Mouse (Mus musculus) urinary bladder, adult 18-20 months (tissue): ENCODE data around the gene Mettl7a2.
"Not testable (repeated sequence)": the region's sequence is repeated elsewhere in the genome, so short reads cannot be mapped to it uniquely, and the experiment has no call there.

Experiments
- DNase-seq, 2 experiments: peaks; one replicate each; pipeline ENCODE4 v3.0.0; 2022; ENCODE audit warnings: low spot score in 2 of 2, mixed read lengths in 2 of 2

Gene Mettl7a2

DNA sequence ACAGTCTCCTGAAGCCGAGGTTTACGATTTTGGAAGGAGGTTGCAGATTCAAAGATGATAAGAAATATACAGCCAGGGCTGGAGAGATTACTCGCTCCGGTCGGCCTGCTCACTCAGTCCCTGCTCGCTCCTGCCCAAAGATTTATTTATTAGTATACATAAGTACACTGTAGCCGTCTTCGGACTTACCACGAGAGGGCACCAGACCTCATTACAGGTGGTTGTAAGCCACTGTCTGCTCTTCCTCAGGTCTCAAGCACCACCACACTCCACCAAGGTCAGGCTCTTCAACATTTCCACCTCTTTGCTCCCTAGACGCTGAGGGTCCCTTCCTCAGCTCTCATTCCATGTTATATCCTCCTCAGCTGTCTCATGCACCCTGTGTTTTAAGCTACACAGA lies 15.2 kb upstream of the Mettl7a2 start:
- peak in 1 of 2 experiments; percentile 45 for DNase-seq

DNA sequence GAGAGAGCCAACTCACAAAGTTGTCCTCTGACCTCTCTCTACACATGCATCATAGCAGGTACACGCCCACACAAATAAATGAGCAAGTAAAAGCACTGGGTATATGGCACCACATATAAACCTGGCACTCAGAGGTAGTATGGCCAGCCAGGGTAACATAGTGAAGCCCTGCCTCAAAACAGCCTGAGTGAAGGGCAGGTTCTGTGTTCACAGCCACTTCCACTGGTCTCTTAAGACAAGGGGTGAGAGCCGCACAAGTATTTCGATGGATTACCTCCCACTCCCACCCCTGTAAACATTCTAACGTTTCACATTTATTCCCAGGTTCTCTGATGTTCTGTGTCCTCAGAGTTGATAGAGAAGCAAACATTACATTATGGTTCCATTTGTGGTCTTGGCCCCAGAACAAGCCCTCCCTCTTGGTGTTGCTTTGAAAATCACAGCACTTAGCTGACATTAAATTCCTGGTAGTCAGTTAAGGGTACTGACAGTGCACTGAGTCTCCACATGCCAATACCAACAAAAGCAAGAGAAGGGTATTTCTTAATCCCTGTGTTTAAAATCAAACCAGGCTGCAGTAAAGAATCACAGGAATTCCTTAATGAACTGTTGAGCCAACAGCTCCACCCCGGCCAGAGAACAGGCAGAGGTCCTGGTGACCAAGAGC lies 11.6 kb upstream of the Mettl7a2 start:
- not testable (repeated sequence) for DNase-seq

- no peak for DNase-seq
Measured at GRCm38 (mm10) chr15:100345484-100345883, 7.5 kb upstream of the Mettl7a2 start.

- DNase-seq = no peak
Measured at GRCm38 (mm10) chr15:100346761-100347160, 6.2 kb upstream of the Mettl7a2 start.

DNA sequence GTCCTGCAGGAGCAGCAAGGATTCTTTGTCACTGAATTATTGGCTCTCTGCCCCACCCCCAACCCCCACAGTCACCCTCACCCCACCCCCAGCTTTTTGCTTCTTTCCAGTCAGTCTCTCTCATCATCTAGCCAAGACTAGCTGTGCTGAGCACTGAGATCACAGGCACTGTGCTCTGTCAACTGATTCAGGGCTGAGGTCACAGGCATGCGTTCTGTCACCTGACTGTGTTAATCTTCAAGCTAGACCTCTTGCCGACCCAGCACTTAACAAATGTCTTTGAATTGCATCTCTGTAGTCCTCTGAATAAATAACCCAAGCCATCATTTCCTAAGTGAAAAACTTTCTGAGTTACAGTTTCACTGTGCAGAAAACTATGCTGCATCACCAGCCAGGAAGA lies 3.5 kb upstream of the Mettl7a2 start:
- DNase-seq = no peak

GRCm38 (mm10) chr15:100351501-100352060 lies 1.4 kb upstream of the Mettl7a2 start:
- no peak for DNase-seq

GRCm38 (mm10) chr15:100353399-100353798 lies 399 bp downstream of the Mettl7a2 start:
- DNase-seq = not testable (repeated sequence)

DNA sequence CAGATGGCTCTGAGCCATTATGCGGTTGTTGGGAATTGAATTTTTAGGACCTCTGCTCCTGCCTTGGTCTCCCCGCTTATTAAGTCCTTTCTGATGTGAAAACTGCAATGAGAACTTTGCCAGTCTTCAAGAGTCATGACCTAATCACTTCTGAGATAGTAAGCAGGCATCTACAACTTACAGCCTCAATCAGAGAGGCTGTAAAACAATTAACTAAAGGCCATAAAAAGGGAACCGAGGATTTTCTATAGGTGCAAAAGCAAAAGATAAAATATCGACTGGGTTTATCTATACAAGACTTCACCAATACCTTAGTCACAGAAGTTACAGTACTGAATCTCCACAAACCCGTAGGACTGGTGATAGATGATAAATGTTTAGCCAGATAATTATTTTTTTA lies 2.9 kb downstream of the Mettl7a2 start:
- DNase-seq = no peak

DNA sequence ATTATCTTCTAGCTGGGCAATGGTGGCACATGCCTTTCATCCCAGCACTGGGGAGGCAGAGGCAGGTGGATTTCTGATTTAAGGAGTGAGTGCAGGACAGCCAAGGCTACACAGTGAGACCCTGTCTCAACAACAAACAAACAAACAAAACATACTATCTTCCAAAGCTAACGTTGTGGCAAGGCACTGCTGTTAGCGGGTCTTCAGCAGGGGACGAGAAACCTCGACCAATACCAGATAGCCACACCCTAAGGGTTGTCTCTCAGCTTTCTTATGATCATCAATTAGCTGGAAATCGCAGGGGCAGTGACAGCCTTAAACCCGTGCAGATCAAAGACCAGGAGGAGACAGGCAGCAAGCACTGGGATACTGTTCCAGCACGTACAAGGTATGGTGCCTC lies 11.2 kb downstream of the Mettl7a2 start, which contains the start of gene Higd1c:
Higd1c (plus strand) TSS at position 301 of the 400 bp plus-strand sequence.
- no peak for DNase-seq

GRCm38 (mm10) chr15:100365967-100366366 lies 13.0 kb downstream of the Mettl7a2 start:
- DNase-seq = not testable (repeated sequence)

DNA sequence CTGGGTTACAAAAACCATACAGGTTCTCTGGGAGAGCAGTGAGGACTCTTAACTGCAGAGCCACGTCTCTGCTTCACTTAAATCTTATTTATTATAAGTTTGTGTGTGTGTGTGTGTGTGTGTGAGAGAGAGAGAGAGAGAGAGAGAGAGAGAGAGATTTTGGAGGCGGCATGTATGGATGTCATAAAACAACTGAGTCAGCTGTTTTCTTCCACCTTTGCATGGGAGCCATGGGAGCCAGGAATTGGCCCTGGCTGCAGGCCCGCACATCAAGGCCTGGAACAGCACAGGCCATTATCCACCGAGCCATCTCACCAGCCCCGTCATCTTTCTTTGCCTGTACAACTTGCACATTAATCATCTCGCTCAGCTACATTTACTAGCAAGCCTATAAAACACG lies 14.1 kb downstream of the Mettl7a2 start:
- DNase-seq = no peak

GRCm38 (mm10) chr15:100375066-100375465 lies 22.1 kb downstream of the Mettl7a2 start:
- peak; percentile 27 to 50 for DNase-seq

- DNase-seq = not testable (repeated sequence)
Measured at GRCm38 (mm10) chr15:100377847-100378505, 25.0 kb downstream of the Mettl7a2 start.

DNA sequence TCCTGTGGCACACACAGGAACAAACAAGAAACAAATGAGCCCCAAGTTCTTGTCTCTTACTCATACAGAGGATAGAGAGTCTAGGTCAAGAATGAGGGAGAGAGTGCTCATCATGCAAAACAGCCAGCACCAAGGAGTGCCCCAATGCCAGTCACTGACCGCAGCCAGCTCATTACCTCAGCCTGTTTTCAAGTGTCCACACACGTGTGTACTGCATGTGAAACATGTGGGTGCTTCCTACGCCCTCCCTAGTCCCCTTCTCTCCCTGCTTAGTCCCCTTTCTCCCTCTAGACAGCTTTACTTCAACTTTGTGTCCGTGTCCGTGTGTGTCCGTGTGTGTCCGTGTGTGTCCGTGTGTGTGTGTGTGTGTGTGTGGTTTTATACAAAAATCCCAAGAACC lies 26.7 kb downstream of the Mettl7a2 start:
- no peak for DNase-seq

GRCm38 (mm10) chr15:100380104-100380503 lies 27.1 kb downstream of the Mettl7a2 start:
- DNase-seq = no peak

- no peak for DNase-seq
Measured at GRCm38 (mm10) chr15:100385705-100386104, 32.7 kb downstream of the Mettl7a2 start.

DNA sequence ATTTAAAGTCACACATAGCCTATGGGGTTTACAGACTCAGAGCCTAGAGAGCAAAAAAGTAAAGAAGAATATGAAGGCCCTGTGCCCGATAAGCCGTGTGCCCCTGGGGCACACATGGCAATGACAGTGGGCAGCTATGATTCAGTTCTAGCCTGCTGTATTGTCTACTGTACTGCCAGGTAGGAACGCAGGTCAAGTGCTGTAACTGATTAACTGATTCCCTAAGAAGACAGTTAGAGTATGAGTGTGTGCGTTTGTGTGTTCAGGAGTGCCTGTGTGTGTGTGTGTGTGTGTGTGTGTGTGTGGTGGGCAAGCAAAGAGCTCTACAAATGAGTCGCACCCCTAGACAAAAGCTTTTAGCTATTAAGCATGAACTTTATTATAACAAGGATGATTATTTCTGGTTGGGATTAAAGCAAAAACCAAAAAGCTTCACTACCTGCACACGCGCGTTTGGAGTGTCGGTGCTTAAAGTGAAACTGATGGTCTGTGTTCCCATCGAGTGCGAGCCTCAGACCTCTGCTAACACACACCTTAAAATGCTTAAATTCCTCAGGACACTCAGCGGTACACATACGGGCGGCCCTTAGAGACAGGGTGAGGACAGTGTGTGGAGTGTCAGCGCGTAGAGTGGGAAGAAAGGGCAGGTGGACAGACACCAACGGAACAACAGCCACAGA lies 34.7 kb downstream of the Mettl7a2 start:
- no peak for DNase-seq

GRCm38 (mm10) chr15:100388224-100388835 lies 35.3 kb downstream of the Mettl7a2 start:
- DNase-seq = no peak

- no peak for DNase-seq
Measured at GRCm38 (mm10) chr15:100388886-100389285, 35.9 kb downstream of the Mettl7a2 start.

- no peak for DNase-seq
Measured at GRCm38 (mm10) chr15:100391066-100391465, 38.1 kb downstream of the Mettl7a2 start.

GRCm38 (mm10) chr15:100391599-100391998 lies 38.6 kb downstream of the Mettl7a2 start:
- no peak for DNase-seq

DNA sequence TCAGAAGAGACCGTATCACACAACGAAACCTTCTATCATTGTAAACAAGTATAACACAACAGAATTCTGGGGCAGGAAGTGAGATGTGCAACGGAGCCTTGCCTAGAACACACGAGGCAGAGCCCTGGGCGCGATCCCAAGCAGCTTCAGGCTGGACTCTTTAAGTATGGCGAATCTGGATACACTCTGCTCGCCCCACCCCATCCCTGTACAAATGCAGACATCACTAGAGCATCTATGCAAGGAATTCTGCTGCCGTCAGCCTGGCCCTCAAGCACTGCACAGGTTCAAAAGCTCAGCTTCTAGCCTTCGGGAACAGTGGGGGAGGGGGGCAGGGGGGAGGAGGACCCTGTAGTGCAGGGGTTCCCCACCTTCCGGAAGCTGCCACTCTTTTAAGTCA lies 40.0 kb downstream of the Mettl7a2 start:
- DNase-seq = no peak
